Mouse (Mus musculus): ENCODE measurements around the gene Fgfr2. TPM values are rescaled to one million over a fixed set of nuclear protein-coding genes. Genes with fewer than 3 reads are reported as not detected.
"Not testable (repeated sequence)": the region's sequence is repeated elsewhere in the genome, so short reads cannot be mapped to it uniquely, and the experiment has no call there.

Gene Fgfr2
- polyA plus RNA-seq, 1 experiment from 2014 or later, result 81.1 TPM

DNA sequence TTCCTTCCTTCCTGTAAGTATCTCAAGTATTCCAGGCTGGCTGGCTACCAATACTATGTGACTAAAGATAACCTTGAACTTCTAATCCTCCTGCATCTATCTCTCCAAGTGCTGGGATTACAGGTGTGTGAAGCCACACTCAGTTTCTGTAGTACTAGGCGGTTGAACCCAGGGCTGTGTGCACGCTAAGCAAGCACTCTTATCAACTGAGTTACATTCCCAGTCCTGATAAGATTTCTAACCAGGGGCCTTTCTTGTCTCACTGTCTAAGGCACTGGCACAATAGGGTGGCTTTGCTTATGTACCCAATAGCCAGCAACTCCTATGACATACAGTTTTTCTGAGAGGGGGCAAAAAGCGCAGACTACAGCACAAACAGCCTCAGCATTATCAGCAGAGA, 2957.7 kb downstream of the Fgfr2 start:
- peaks cover 33% of the 10 kb centered on the region for H3K36me3 ChIP-seq
- 94% methylated on average over 3 of the region's 3 CpGs for WGBS
- no peak overlapping the region for H3K4me2 ChIP-seq (replicated peaks)
- no peak overlapping the region for H3K4me3 ChIP-seq
- H3K4me1 ChIP-seq, result peaks cover 10% of the 10 kb centered on the region
- H3K9ac ChIP-seq, result no peak overlapping the region
- ATAC-seq (ENCODE audit: low FRiP score), result no peak
- H3K27ac ChIP-seq, result no peak overlapping the region
- no peaks in the 10 kb centered on the region for H3K27me3 ChIP-seq
- no peaks in the 10 kb centered on the region for H3K9me3 ChIP-seq (replicated peaks)

DNA sequence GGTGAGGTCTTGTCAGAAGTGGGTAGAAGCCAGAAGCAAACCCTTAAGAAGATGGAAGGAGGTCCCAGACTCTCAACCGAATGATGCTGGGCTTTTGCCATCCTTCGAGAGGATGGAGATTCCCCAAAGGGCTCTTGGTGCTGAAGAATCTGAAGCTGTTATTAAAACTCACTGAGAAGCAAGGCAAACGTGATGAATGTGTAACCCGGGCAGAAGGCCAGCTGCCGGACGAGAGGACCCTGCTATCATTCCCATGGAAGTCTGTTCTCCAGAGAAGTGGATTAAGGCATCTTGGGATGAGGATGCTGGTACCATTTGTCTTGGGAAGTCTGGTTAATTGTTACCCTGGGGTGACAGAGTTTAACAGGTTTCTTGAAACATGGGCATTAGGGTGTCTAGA, 2960.4 kb downstream of the Fgfr2 start:
- Histone ChIP-seq H3K9me3 (replicated peaks) (no peaks in the 10 kb centered on the region), H3K9ac (no peak overlapping the region), H3K27me3 (no peaks in the 10 kb centered on the region), H3K27ac (no peak overlapping the region), H3K36me3 (peaks cover 19% of the 10 kb centered on the region; the same call in 1 of the 2 replicates), H3K4me2 (replicated peaks) (no peak overlapping the region), H3K4me3 (no peak overlapping the region), H3K4me1 (peaks cover 8% of the 10 kb centered on the region)
- ATAC-seq (ENCODE audit: low FRiP score), result no peak
- WGBS, result 84% methylated on average over 6 of the region's 6 CpGs

DNA sequence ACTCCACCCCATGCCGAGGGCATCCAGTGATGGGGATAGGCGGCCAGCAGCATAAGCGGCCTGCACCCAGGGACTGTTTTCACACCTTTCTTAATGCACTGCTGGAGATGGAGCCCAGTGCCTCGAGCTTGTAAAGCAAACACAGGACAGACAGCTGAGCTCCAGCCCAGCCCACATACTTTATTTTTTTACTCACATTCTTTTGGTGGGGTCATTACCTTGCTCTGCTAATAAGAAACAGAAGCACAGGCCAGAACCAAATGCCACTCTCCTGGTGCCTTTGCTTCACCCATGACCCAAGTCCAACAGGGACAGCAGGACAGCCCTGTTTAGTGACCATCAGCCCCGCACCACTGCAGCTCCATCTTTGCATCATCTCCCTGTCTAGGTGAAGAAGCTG, 2961.6 kb downstream of the Fgfr2 start:
- no peak for ATAC-seq (ENCODE audit: low FRiP score)
- 63% methylated on average over 5 of the region's 5 CpGs for WGBS
- Histone ChIP-seq H3K9ac (no peak overlapping the region), H3K4me2 (replicated peaks) (no peak overlapping the region), H3K4me1 (peaks cover 8% of the 10 kb centered on the region), H3K4me3 (no peak overlapping the region), H3K9me3 (replicated peaks) (no peaks in the 10 kb centered on the region), H3K27me3 (no peaks in the 10 kb centered on the region), H3K27ac (no peak overlapping the region), H3K36me3 (peaks cover 15% of the 10 kb centered on the region; the same call in 1 of the 2 replicates)

DNA sequence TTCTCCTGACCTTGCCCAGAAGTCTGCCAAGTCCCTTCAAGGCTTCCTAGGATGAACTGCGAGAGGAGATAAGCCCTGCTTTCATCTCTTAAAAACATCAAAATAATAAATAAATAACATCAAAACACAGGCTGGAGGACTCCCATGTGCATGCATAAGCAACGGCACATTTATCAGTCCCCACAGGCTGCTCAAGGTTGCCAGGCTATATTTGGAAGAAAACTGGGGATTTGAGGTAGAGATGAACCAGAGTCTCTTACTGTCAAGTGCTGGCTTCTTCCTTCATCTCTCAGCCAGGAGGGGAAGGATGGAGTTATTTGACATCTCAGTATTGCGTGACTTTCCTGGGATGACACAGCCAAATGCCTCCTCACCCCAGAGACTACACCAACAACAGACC, 2964.3 kb downstream of the Fgfr2 start:
- no peak overlapping the region for H3K4me2 ChIP-seq (replicated peaks)
- no peaks in the 10 kb centered on the region for H3K27me3 ChIP-seq
- H3K9ac ChIP-seq, result no peak overlapping the region
- 96% methylated on average over 3 of the region's 3 CpGs for WGBS
- ATAC-seq (ENCODE audit: low FRiP score), result no peak
- no peaks in the 10 kb centered on the region for H3K9me3 ChIP-seq (replicated peaks)
- peaks cover 5% of the 10 kb centered on the region; the same call in 1 of the 2 replicates for H3K4me1 ChIP-seq
- H3K4me3 ChIP-seq, result no peak overlapping the region
- 0 out of 2 replicates have a peak, but pooled peaks cover 12% of the 10 kb centered on the region for H3K36me3 ChIP-seq
- no peak overlapping the region for H3K27ac ChIP-seq

DNA sequence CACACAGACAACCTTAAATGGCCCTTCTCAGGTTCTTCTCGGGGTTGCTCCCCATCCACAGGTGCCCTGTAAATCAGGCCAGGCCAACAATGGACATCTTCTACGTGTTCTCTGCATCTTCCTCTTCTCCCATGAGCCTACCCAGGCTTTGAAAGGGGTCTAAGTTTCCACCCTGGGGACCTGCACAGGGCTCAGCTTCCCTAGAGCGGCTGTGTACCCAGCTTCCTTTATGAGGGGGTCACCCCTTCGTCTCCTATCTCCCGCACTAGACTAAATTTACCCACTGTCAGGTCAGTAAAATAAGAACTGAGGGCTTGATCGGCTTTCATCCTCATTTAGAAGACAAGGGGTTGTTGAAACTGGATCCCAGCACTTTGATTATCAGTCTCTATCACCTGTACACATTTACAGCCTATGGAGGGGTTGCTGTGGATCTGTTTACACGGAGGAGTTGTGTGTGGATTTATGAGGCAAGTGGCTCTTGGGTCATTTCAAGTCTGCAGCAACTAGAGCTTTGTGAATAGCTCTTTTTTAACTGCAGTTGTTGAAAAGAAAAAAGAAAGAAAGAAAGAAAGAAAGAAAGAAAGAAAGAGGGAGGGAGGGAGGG, 2969.7 kb downstream of the Fgfr2 start:
- no peaks in the 10 kb centered on the region for H3K36me3 ChIP-seq
- no peak overlapping the region for H3K9ac ChIP-seq
- no peak overlapping the region for H3K4me3 ChIP-seq
- no peaks in the 10 kb centered on the region for H3K9me3 ChIP-seq (replicated peaks)
- H3K4me1 ChIP-seq, result no peaks in the 10 kb centered on the region
- 83% methylated on average over 7 of the region's 7 CpGs for WGBS
- ATAC-seq (ENCODE audit: low FRiP score), result no peak
- H3K27ac ChIP-seq, result no peak overlapping the region
- no peak overlapping the region for H3K4me2 ChIP-seq (replicated peaks)
- no peaks in the 10 kb centered on the region for H3K27me3 ChIP-seq

DNA sequence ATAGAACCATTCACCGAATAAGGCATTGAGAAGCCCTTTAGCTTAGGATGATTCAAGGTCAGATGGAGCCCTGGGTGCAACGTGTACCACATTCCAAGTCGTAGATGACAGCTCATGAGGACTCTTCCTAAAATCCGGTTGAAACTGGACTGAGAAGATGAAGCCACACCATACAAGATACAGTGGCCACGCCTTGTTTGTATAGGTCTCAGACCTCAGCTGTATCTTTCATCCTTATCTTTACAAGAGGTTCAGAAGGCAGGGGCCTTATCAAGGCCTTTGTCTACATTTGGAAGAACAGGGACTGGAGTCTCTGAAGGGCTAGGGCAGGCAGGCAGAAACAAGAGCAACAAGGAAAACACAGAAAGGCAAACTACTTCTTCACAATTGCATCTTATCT, 2974.2 kb downstream of the Fgfr2 start:
- Histone ChIP-seq H3K4me2 (replicated peaks) (no peak overlapping the region), H3K9me3 (replicated peaks) (no peaks in the 10 kb centered on the region), H3K4me1 (no peaks in the 10 kb centered on the region), H3K36me3 (no peaks in the 10 kb centered on the region), H3K9ac (no peak overlapping the region), H3K27me3 (no peaks in the 10 kb centered on the region), H3K27ac (no peak overlapping the region), H3K4me3 (no peak overlapping the region)
- ATAC-seq (ENCODE audit: low FRiP score), result no peak
- WGBS, result 94% methylated on average over 5 of the region's 5 CpGs

DNA sequence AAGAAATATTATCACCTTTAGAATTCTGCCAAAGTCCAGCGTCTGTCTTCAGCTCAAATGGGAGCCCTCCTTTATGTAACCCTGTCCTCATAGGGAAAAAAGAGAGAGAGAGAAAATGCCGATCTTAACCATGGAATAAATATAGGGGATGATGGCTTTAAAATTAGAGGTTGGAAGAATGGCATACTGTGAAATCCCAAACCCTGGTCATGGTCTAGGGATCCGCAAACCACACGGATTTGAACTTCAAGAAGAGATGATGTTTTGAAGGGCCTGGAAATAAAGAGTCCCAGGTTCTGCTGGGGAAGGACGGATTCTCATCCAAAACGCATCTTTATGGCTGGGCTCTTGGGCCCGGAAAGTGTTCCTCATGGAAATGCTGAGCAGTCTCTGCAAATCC, 2975.9 kb downstream of the Fgfr2 start:
- H3K4me3 ChIP-seq, result no peak overlapping the region
- no peak overlapping the region for H3K27ac ChIP-seq
- 85% methylated on average over 7 of the region's 7 CpGs for WGBS
- no peak overlapping the region for H3K4me2 ChIP-seq (replicated peaks)
- no peaks in the 10 kb centered on the region for H3K9me3 ChIP-seq (replicated peaks)
- H3K4me1 ChIP-seq, result no peaks in the 10 kb centered on the region
- no peak overlapping the region for H3K9ac ChIP-seq
- H3K36me3 ChIP-seq, result no peaks in the 10 kb centered on the region
- no peak for ATAC-seq (ENCODE audit: low FRiP score)
- no peaks in the 10 kb centered on the region for H3K27me3 ChIP-seq

DNA sequence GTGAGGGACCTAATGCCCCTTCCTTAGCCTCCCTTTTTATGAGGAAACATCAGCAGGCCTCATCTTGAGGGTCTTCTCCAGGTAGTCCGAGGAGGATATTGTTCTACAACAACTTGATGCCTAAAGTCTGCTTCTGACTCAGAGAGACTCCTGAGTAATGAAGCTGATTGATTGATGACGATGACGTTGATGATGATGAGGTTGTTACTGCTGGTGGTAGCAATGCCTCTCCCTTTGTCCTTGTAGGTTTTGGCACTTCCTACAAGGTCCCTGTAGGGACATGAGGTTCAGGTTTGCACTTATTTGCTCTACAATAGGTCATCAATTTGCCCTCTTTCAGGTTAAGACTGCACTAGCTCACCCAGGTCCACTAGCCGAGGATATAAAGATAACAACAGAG, 2977.9 kb downstream of the Fgfr2 start:
- Histone ChIP-seq H3K4me1 (no peaks in the 10 kb centered on the region), H3K9ac (no peak overlapping the region), H3K4me2 (replicated peaks) (no peak overlapping the region), H3K36me3 (no peaks in the 10 kb centered on the region), H3K4me3 (no peak overlapping the region), H3K9me3 (replicated peaks) (no peaks in the 10 kb centered on the region), H3K27me3 (no peaks in the 10 kb centered on the region), H3K27ac (no peak overlapping the region)
- 84% methylated on average over 4 of the region's 4 CpGs for WGBS
- no peak for ATAC-seq (ENCODE audit: low FRiP score)

DNA sequence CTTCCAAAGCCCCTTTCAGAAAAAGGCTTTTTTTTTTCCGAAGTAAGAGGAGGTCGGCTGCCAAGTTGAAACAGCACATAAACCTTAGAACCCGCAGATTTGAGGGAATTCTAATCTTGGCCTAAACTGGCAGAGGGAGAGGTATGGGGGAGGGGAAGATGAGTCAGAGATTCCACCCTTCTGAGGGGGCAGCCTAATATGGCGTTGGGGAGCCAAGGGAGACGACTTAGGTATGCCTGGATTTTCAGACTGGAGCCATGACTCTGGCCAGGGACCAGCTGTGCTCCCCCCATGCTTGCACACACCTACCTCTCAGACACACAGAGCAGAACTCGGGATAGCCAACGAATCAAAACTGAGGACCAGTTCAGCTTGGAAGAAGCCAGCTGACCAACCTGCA, 2979.8 kb downstream of the Fgfr2 start:
- Histone ChIP-seq H3K27me3 (no peaks in the 10 kb centered on the region), H3K36me3 (no peaks in the 10 kb centered on the region), H3K4me3 (no peak overlapping the region), H3K27ac (no peak overlapping the region), H3K4me2 (replicated peaks) (no peak overlapping the region), H3K9me3 (replicated peaks) (no peaks in the 10 kb centered on the region), H3K9ac (no peak overlapping the region), H3K4me1 (no peaks in the 10 kb centered on the region)
- 77% methylated on average over 7 of the region's 7 CpGs for WGBS
- ATAC-seq (ENCODE audit: low FRiP score), result no peak

DNA sequence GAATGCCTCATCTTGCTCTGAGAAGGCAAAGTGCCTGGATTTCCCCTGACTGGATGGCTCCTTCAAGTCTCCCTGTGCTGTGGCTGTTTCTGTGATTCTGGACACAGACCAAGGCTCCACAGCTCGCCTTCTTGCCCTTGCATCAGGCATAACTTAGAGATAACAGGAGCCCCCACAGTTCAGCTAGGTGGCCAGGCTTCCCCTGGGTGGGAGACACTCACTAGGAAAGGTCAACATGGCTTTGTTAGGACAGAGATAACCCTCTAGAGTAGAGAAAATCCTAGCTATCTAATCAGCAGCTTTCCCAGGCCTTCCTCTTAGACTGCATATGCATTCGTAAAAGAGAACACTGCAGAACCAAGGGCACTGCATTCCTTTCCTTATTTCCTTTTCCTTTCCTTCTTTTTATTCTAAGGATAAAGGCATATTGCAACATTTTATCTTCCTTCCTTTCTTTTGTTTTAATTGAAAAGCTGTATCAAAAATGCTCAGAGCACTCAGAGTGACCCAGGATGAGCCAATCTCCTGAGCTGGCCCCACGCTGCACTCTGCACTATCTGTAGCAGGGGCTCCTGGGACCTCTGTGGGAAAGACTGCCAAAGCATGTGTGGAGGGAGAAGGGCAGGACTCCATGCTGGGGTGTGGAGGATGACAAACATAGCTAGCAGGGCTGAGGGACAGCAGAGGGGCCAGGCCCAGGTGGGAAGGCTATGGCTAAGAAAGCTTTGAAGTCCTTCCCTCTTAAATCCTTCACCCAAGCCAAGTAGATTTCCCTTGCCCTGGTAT, 2981.9 kb downstream of the Fgfr2 start:
- Histone ChIP-seq H3K4me1 (0 out of 2 replicates have a peak, but pooled peaks cover under 1% of the 10 kb centered on the region), H3K9ac (no peak overlapping the region), H3K4me3 (no peak overlapping the region), H3K27me3 (no peaks in the 10 kb centered on the region), H3K9me3 (replicated peaks) (no peaks in the 10 kb centered on the region), H3K4me2 (replicated peaks) (no peak overlapping the region), H3K36me3 (no peaks in the 10 kb centered on the region), H3K27ac (no peak overlapping the region)
- ATAC-seq (ENCODE audit: low FRiP score), result no peak
- WGBS, result 75% methylated on average over 3 of the region's 3 CpGs

DNA sequence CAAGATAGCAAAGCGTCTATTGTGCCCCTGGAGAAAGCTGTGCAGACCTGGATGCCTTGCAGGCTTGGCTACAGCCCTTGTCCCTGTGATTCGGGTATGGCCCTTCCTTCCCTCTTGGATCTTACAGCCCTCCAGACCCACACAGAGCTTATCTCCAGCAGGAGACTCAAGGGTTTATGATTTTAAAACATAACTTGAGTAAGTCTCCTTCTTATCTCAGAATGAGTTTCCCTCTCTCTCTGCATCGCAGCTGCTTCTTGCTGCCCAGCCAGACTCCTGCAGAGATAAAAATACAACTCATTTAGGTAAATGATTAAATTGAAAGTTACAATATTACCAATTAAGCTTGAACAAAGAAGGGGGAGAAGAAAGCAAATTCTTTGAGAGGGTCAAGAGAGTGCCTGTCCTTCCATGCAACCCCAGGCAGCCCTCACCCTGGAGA, 2988.2 kb downstream of the Fgfr2 start:
- Histone ChIP-seq H3K36me3 (no peaks in the 10 kb centered on the region), H3K4me1 (0 out of 2 replicates have a peak, but pooled peaks cover 6% of the 10 kb centered on the region), H3K27ac (no peak overlapping the region), H3K9ac (no peak overlapping the region), H3K4me2 (replicated peaks) (no peak overlapping the region), H3K4me3 (no peak overlapping the region), H3K27me3 (no peaks in the 10 kb centered on the region), H3K9me3 (replicated peaks) (no peaks in the 10 kb centered on the region)
- WGBS, result 47% methylated on average over 3 of the region's 3 CpGs
- ATAC-seq (ENCODE audit: low FRiP score), result no peak

DNA sequence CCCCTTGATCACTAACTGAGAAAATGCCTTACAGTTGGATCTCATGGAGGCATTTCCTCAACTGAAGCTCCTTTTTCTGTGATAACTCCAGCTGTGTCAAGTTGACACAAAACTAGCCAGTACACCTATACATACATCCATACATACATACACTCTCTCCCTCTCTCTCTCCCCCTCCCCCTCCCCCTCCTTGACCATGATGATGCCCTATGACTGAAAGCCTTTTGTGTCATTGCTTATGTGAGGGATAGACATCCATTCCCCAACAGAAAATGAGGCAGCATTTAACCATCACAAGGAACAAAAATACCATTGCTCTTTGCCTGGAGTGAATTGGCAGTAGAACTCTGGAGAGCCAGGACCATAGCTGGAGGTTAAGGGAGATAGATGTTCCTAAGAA, 2988.7 kb downstream of the Fgfr2 start:
- not testable (repeated sequence) for H3K36me3 ChIP-seq; H3K27me3 ChIP-seq; H3K4me2 ChIP-seq (replicated peaks); H3K4me1 ChIP-seq; ATAC-seq (ENCODE audit: low FRiP score); H3K4me3 ChIP-seq; H3K9me3 ChIP-seq (replicated peaks); H3K9ac ChIP-seq; H3K27ac ChIP-seq

DNA sequence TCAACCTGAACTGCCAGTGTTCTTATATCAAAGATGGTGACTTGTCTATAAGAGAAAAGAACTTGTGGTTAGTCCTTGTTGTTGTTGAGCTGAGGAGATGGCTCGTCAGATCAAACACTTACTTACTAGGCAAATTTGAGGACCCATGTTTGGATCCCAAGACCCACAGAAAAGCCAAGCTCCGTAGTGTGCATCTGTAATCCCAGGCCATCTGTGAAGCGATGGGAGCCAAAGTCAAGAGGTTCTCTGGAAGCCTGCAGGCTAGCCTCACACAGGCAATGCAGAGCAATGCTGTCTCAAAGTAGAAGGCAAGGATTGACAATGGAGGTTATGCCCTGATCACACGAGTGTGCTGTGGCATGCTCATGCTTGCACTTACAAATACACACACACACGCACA, 2992.9 kb downstream of the Fgfr2 start:
- no peak overlapping the region for H3K27ac ChIP-seq
- H3K36me3 ChIP-seq, result no peaks in the 10 kb centered on the region
- H3K4me2 ChIP-seq (replicated peaks), result no peak overlapping the region
- 88% methylated on average over 5 of the region's 5 CpGs for WGBS
- ATAC-seq (ENCODE audit: low FRiP score), result no peak
- peaks cover 8% of the 10 kb centered on the region for H3K4me1 ChIP-seq
- no peaks in the 10 kb centered on the region for H3K27me3 ChIP-seq
- no peak overlapping the region for H3K4me3 ChIP-seq
- H3K9me3 ChIP-seq (replicated peaks), result no peaks in the 10 kb centered on the region
- H3K9ac ChIP-seq, result no peak overlapping the region

All from hindbrain, embryonic 12.5 days (tissue).